Mouse (Mus musculus) ovary, postnatal 36 days (tissue): ENCODE results near the gene Csf2rb2.
"Not testable (repeated sequence)": the region's sequence is repeated elsewhere in the genome, so short reads cannot be mapped to it uniquely, and the experiment has no call there.

ENCODE experiments used
- DNase-seq: peaks from one replicate; pipeline ENCODE4 v3.0.0; 2022; ENCODE audit warnings: low spot score, mixed read lengths

Csf2rb2 gene

DNA sequence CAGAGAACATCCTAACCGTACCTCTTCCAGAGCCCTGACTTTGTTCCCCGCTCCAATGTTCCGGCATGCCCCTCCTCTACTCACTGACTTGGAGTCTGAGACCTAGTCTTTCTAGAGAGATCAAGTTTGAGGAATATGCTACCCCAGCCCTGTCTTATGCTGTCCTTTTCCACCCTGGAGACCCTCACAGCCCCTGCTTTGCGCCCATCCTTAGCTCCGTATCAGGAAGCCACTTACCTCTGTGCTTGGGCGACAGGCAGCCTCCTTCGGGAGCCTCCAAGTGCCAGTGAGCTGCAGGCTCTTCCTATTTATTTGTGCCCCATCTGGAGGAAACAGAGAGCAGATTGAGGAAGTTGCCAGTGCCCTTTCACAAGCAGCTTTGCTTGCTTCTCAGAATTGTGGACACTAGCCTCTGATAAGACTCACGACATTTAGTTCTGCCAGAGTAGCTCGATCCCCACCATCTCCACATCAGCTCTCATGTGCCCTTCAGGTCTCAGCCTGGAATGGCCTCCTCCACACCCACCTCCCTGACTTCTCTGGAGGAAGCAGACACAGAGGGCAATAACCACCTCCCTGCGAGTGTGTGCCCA is at the start of gene Csf2rb2:
Csf2rb2 (minus strand) TSS at position 381 of the 593 bp plus-strand sequence.
- no peak for DNase-seq

DNA sequence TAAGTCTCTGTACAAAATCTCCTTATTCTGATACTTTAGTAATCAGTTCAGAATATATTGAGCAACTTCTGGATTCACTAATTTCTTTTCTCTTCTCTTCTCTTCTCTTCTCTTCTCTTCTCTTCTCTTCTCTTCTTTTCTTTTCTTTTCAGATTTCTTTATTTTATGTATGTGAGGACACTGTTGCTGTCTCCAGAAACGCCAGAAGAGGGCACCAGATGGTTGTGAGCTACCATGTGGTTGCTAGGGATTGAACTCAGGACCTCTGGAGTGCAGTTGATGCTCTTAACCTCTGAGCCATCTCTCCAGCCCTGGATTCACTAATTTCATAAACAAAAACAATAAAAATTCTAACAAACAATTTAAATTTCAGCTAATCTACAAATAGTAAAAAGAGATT is 49.4 kb upstream of the Csf2rb2 start:
- DNase-seq: peak; percentile 40

DNA sequence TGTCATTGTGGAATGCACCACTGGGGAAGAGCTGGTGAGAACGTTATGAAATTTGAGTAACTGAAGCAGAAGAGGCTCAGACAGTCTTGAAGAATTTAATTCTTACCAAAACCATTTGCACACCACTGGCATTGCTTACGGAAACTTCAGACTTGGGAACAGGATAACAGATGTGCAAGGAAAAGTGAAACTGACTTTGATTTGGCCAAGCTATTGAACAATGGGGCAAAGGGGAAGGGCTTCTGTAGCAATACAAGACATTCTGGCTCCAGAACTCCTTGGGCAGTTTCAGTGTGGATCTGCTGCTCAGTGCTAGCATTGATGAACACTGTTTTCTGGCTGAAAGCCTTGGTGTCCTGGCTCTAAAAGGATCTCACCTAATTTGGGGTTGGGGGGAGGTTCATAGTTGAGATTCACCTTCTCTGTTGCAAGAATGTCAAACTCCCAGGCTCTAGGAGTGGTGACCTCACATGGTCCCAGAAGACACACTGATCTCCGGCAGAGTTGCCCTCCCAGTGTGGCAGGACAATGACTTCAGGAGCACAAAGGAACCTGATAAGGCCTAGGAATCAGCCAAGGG is 46.2 kb upstream of the Csf2rb2 start:
- no peak for DNase-seq

DNA sequence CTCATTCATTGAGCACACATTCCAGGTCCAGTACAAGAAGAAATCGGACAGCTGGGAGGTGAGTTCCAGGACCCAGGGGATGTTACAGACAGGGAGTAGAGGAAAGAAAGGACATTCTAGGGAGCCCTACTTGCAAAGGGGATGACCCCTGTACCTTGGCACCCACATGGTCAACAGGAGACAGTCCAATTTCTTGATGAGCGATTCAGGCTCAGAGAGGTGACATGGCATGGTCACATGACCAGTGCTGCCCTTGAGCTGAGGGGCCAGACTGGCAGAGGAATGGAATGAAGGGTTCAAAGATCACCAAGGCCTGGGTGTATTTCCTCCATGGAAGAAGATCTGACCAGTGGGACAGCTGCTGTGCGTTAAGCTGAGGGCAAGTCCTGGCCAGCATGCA is 39.0 kb upstream of the Csf2rb2 start:
- no peak for DNase-seq

DNA sequence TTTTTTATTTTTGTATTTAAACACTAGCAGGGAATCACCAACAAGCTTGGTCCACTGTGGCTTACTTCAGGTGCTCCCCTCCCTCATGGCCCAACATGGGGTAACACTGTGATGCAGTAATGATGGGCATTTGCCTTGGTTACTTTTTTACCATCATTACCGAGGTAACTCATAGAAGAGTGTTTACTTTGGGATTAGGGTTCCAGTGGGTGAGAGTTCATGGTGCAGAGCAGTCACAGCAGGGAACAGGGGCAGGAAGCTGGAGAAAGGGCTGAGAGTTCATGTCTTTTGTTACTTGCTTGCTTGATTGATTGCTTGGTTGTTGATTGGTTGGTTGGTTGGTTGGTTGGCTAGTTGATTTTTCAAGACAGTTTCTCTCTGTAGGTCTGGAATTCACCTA is 38.2 kb upstream of the Csf2rb2 start:
- no peak for DNase-seq

DNA sequence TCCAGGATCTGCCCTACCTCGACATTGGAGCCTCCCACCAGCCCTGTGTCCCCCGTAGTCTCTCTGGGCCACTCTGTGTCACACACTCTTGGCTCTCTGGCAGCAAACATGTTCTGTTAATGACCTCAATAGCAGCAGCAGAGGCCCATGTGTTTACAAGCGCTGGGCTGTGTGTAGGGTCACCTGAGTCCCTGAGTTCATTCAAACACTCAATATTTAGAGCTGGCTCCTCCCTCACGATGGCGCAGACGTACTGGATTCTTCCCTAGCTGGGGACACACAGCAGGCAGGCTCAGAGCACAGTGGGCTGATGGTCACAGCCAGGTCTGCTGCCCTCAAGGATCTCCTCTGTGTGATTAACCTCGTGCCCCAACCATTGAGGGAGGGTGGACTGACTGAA is 35.4 kb upstream of the Csf2rb2 start:
- not testable (repeated sequence) for DNase-seq

DNA sequence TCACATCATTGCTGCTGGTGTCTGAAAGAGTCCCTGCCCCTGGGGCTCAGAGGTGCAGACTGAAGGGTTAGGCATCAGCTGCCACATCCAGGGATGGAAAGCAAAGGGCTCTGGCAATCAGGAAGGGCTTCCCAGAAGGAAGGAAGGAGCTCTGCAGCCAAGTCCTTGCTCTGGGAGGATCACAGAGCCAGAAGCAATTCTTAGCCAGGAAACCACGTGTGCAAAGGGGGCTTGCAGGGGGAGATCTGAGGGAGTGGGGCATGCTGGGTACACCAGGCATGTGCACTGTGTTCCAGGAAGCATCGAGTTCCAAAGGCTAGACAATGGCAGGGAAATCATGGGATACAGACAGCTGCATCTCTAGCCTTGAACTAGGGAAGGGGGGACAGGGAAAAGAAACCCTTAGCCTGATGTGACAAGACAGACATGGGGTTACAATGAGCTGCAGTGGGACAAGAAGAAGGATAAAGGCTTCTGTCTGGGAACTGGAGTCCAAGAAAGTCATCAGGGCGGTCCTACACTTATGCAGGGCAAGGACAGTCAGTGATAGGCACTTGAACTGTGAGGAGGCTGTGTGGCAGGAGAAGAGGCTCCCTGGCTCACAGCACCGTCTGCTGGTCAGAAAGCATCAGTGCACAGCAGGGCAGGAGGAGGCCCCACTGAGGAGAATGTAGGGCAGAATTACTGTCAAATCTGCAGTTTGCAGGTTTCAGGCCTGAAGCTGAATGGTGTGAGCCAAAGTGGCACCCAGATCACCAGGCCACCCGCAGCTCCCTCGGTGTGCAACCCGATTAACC is 34.3 kb upstream of the Csf2rb2 start:
- DNase-seq: peak; percentile 53

DNA sequence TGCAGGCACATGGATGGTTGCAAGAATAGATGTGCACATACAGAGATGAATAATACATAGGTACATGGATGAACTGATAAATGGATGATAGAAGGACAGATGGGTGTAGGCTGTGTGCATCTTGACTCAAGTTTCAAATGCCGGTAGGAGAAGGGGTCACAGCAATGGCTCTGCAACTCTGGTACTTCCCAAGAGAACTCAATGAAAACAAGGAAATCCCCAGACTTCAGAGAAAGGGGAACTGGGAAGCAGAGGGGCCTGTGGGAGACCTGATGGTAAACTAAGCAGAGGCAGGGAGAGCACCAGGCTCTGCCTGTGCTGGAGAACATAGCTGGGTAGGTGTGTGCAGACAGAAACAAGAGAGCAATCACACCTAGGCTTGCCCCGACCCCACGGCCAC is 28.9 kb upstream of the Csf2rb2 start:
- DNase-seq: no peak

DNA sequence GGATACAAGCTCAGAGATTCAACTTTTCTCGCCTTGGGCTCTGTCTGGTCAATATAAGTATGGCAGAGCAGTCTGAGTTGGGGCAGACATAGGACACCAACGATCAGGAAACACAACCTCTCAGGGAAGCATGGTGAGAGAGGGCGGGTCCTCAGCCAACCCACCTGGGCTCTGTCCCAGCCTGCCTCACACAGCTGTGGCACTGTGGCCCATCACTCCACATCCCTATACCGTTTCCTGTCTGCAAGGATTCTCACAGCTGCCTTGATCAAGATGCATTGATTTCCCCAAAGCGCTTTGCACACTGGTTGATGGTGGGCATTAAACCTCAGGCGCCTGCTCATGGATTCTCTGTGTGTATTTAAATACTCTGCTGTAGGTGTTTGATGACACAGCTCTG is 27.5 kb upstream of the Csf2rb2 start:
- no peak for DNase-seq

DNA sequence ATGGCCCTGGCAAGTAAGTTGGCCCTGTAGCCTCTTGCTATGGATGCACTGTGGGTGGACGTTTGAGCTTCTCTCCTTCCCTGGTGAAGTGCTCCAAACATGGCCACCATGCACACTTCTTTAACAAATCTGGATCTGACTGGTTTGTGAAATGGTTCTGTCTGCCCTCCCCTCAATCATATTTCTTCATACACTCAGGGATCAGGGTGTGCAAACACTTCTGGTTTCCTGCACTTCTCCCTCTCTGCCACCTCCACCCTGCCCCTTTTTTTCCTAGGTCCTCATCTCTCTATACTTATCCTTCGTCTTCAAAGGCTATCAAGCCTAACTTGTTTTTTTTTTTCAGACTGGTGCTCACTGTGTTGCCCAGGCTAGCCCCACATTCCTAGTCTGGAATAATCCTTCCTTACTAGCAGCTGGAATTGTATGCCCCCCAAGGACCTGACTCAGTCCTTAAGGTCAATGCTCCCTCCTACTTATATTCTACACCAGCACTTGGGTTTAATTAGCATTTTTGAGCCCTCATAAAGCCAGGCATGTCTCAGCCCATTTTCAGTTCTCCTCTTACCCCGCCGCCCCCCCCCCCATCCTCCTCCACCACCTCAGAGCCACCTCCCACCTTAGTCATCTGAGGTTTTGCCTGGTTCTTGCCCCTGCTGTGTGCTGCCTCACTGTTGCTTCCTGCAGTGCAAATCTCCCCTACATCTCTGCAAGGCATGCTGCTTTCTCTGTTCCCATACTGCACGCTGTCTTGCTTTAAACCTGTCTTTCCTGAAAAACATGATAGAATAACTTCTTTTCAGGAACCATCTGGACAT is 26.2 kb upstream of the Csf2rb2 start:
- DNase-seq: no peak

DNA sequence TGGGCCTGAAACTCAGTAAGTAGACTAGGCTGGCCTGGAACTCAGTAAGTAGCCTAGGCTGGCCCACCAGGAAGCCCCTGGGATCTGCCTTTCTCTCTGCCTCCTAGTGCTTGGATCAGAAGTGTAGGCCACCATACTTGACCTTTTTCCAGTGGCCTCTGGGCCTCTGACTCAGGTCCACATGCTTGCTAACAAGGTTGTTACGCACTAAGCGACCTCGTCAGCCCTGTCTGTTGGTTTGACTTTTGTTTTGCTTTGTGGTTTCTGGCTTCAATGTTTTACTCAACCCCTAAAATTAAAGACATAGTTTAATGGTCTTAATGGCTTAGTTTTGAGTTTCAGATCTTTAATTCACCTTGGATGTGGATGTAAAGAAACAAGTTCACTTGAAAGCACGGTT is 25.2 kb upstream of the Csf2rb2 start:
- DNase-seq: no peak

DNA sequence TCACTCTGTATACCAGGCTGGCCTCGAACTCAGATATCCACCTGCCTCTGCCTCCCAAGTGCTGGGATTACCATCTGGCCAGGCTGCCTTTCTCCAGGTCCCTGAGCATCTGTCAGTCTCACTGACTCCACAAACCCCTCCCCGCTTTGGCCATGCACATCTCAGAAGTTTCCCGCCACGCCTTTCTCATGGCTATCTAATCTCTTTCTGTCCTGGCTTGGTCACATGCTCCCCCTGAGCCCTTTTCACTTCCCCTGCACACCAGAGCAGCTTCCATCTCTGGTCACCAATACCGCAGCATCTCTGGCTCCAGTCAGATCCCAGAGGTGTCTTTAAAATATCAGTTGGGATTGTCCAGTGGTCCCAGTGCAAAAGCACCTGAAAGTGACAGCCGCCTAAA is 24.5 kb upstream of the Csf2rb2 start:
- not testable (repeated sequence) for DNase-seq

DNA sequence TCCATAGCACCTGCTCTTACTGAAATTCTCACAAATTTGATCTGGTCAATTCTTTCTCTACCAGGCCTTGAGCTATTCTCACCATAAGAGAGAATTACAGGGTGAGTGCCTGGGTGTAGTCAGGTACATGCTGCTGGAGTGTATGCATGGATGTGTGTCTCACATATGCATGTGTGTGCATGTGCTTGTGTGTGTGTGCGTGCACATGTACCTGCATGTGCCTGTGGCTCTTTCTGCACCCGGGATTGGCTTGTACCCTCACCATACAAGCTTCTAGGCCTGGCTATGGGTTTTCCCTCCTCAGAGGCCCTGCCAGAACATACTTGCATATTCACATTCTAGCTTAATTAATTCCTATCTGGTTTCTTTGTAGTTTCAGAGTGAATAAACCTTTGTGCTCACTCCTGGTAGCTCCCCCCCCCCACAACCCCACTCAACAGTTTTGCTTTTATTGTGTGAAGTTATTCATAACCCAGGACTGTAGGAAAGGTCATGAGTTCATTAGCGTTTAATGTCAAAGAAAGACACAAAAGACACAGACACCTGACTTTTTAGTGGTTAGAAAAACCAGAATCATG is 23.1 kb upstream of the Csf2rb2 start:
- no peak for DNase-seq

DNA sequence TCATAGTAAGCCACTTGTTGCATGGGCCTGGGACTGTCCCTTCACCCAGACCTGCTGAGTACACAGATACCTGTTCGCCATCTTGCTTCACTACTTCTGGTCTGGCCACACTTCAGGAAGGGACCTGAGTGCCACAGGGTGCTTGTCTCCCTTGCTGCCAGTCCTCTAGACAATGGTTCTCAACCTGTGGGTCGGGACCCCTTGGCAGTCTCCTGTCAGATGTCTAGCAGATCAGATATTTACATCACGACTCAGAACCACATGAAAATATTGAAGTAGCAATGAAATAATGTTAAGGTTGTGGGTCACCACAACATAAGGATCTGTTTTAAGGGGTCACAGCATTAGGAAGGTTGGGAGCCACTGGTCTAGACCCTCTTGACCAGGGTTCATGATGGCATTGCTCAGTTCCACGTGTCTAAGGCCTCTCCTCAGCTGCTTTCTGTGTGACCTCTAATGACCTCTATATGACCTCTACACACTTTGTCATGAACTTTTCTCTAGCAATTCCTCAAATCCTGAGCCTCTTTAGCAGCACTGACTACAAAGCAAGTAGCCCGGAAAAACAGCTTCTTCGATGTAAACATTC is 22.3 kb upstream of the Csf2rb2 start:
- not testable (repeated sequence) for DNase-seq

DNA sequence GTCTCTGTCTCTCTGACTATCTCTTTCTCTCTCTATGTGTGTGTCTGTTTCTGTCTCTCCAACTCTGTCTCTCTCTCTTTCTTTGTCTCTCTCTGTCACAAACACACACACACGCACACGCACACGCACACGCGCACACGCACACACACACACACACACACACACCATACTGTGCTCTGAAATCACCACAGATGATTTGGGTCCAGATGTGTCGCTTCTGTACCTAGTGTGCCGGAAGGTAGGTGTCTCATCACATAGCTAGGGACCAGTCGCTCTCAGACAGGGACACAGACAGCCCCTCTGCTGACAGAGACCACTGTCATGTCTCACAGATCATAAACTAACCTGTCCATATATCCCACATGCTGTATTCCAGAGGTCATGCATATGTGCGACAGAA is 21.2 kb upstream of the Csf2rb2 start:
- DNase-seq: no peak

DNA sequence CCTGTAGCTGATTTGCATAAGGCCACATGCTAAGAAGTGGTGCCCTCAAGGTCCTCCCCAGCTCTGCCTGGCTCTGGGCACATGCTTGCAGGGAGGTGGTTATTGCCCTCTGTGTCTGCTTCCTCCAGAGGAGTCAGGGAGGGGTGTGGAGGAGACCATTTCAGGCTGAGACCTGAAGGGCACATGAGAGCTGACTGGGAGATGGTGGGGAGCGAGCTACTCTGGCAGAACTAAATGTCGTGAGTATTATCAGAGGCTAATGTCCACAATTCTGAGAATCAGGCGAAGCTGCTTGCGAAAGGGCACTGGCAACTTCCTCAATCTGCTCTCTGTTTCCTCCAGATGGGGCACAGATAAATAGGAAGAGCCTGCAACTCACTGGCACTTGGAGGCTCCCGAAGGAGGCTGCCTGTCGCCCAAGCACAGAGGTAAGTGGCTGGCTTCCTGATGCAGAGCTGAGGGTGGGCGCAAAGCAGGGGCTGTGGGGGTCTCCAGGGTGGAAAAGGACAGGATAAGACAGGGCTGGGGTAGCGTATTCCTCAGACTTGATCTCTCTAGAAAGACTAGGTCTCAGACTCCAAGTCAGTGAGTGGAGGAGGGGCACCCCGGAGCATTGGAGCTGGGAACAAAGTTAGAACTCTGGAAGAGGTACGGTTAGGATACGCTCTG is 20.3 kb upstream of the Csf2rb2 start, which contains the start of gene Csf2rb:
Csf2rb (plus strand) TSS at position 82 of the 669 bp plus-strand sequence.
- DNase-seq: no peak

DNA sequence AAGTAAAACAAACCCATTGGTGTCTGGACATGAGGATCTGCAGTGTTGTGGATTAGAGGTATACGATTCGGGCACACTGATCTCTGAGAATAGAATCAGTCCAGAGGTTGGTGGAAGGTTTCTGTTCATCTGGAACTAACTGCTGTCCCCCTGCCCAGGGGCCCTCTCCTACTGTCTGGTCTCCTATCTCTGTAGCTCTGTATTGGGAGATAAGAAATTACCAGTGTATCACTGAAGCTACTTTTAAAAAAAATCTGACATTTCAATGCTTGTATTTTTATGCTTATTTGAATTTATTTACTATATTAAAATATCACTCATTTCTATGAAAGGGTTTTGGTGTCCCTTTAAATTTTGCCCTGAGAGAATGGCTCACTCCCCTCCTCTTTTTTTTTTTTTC is 18.8 kb upstream of the Csf2rb2 start:
- no peak for DNase-seq

DNA sequence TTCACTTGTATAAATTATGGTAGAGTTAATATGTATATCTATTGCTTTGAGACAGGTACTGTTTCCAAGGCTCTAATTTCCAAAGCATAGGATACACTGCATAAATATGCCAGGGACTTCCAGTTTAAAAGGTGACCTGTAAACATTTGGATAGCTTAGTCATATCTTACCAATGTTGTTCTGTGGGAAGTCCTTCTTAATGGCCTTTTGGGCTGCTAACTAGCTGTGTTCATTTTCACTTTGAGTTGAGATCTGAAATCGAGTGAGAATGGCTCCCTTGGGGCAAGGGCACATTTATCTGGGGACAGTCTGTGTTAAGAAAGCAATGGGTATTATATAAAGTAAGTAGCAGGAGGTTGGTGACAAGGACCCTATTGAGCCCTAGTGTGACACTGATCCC is 17.8 kb upstream of the Csf2rb2 start:
- no peak for DNase-seq

DNA sequence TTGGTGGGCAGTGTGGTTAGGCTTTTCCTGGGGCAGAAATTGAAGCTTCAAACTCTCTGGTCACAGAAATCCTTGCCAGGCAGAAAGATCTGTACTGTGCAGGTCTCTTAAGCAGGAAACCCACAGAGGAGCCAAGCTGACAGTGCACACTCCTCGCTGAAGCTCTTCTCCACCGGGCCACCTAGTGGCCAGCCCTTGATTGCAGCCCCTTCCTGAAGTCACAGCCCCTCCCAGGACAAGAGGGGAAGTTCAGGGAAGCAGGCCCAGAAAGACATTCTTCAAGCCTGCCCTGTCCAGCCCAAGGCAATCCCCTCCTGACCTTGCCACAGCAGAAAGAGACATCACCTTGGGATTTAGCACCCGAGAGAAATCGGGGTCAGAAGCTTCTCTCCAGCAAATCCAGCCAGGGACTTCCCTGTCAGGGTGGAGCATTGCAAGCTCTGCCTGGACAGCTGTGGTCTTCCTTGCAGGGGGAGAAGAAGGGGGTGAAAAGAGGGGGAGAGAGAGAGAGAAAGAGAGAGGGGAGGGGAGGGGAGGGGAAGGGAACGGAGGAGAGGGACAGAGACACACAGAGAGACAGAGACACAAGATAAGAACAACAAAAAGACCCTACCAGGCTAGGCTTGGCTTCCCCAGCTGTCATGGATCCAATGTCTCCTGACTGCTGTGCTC is 15.4 kb upstream of the Csf2rb2 start:
- peak; percentile 76 for DNase-seq

DNA sequence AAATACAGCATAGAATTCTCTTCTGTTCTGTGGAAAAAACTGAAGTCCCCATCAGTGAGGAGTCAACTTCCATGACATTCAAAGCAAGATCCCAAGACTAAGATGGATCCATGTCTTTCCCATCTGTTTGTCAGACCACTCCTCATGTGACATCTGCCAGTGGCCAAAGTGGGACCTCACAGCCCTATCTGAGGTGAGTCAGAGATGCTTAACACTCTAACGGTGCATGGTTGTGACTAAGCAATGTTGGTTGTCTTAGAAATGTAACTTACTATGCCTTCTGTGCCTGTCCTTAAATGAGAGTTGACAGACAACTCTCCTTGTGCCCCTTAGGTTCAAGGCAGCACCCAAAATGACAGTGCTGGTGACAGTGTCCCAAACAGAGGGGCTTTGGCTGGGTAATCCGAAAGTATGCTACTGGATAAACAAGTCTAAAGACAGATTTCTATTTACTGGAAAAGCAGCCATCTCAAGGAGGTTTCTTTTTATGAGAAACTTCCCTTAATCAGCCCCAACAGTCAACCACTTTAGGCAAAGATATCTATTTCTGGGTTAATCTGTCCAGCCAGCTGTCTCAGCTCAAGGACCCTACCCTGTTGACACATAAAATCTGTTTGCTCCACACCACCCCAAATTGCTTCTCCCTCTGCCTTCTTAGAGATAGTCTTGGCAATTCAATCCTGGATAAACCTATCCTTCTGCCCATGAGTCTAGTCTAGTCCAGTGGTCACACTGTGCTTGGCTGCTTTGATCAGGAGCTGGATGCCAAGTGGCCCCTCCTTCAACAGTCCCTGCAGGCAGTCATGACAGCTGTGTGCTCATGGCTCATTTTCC is 13.0 kb upstream of the Csf2rb2 start:
- not testable (repeated sequence) for DNase-seq
